Mouse (Mus musculus) liver, postnatal 0 days (tissue): ENCODE results near the gene Smtn. TPM values are rescaled to one million over a fixed set of nuclear protein-coding genes. Genes with fewer than 3 reads are reported as not detected.

Experiments
- ATAC-seq: fragments of 200-750 bp; cut with Nextera tagmentation; 2 replicates; pipeline ENCODE4 v1.8.0; 2017; ENCODE audit warnings: mild to moderate bottlenecking, moderate library complexity
- DNase-seq: peaks from one replicate; pipeline ENCODE4 v3.0.0-alpha.2; 2016
- H3K27ac ChIP-seq: fragments of 300-500 bp; sonication (generic); 2 replicates; pipeline ENCODE4 v1.5.1; 2014; ENCODE audit warnings: antibody characterized with exemption, moderate library complexity, mild to moderate bottlenecking, low read depth
- H3K27me3 ChIP-seq: fragments of 300-500 bp; sonication (generic); 2 replicates; pipeline ENCODE4 v1.6.1; 2014; ENCODE audit warnings: low read length, control low read depth, mixed read lengths; ENCODE audit not compliant: insufficient read depth
- H3K36me3 ChIP-seq: fragments of 300-500 bp; sonication (generic); replicated peaks from 2 replicates; pipeline ENCODE4 v1.6.1; 2014; ENCODE audit warnings: mild to moderate bottlenecking, control low read depth, low read length, moderate library complexity, mixed read lengths; ENCODE audit not compliant: insufficient read depth
- H3K4me1 ChIP-seq: fragments of 300-500 bp; sonication (generic); 2 replicates; pipeline ENCODE4 v1.6.1; 2014; ENCODE audit warnings: antibody characterized with exemption, mild to moderate bottlenecking, control low read depth; ENCODE audit not compliant: insufficient read depth
- H3K4me2 ChIP-seq: fragments of 300-500 bp; sonication (generic); 2 replicates; pipeline ENCODE4 v1.6.1; 2014; ENCODE audit warnings: low read depth, mild to moderate bottlenecking, low read length, moderate library complexity, mixed read lengths
- H3K4me3 ChIP-seq: fragments of 300-500 bp; sonication (generic); 2 replicates; pipeline ENCODE4 v1.5.1; 2014; ENCODE audit warnings: low read depth, low read length
- H3K9ac ChIP-seq: fragments of 300-500 bp; sonication (generic); replicated peaks from 2 replicates; pipeline ENCODE4 v1.6.1; 2014; ENCODE audit warnings: mild to moderate bottlenecking, moderate library complexity
- H3K9me3 ChIP-seq: fragments of 300-500 bp; sonication (generic); 2 replicates; pipeline ENCODE4 v1.6.1; 2016; ENCODE audit warnings: mild to moderate bottlenecking, control low read depth, low read length, mixed read lengths
- CTCF ChIP-seq: sonication (generic); IDR thresholded peaks from 2 replicates; pipeline ENCODE4 v1.5.1; 2016; ENCODE audit warnings: antibody characterized with exemption, low read depth
- EP300 ChIP-seq: IDR thresholded peaks from 2 replicates; pipeline ENCODE4 v1.6.1; 2016; ENCODE audit warnings: antibody characterized with exemption, low read depth, mild to moderate bottlenecking
- WGBS: fragments of 180-500 bp; shearing (Covaris S2); extraction: QIAGEN DNeasy Blood & Tissue Kit; methylation state at CpG from one replicate; pipeline ENCODE4 v1.1.7; 2014; ENCODE audit not compliant: insufficient replicate concordance; 5-methylcytosine and 5-hydroxymethylcytosine counted together
- polyA plus RNA-seq: library from polyadenylated mRNA; unstranded; fragments of >200 nt; fragmentation: Nextera tagmentation; extraction: Ambion mirVana; gene quantifications from 2 replicates; pipeline ENCODE4 v1.2.1, GENCODE M21; 2015

The Smtn gene
- polyA plus RNA-seq, result 8.4 and 8.9 TPM in 2 replicates

GRCm38 (mm10) chr11:3540451-3541085 is at the start of gene Smtn:
Gene Smtn (minus strand): TSS chr11:3540612.
- H3K9me3 ChIP-seq, result peaks cover 4% of the 10 kb centered on the region
- 84% methylated on average over 23 of the region's 23 CpGs for WGBS
- no peak for TF ChIP-seq CTCF
- TF ChIP-seq EP300, result no peak
- H3K4me1 ChIP-seq, result peaks cover 32% of the 10 kb centered on the region
- peak within 1 kb of the TSS; percentile 54 for H3K4me3 ChIP-seq
- peak within 1 kb of the TSS; percentile 70 for H3K4me2 ChIP-seq
- peak within 1 kb of the TSS; percentile 56 for H3K9ac ChIP-seq
- H3K27ac ChIP-seq, result 0 out of 2 replicates have a peak within 1 kb of the TSS, but pooled peaks have one; percentile 23
- H3K36me3 ChIP-seq, result no peaks in the 10 kb centered on the region
- ATAC-seq (no peak), DNase-seq (no peak)
- no peaks in the 10 kb centered on the region for H3K27me3 ChIP-seq

DNA sequence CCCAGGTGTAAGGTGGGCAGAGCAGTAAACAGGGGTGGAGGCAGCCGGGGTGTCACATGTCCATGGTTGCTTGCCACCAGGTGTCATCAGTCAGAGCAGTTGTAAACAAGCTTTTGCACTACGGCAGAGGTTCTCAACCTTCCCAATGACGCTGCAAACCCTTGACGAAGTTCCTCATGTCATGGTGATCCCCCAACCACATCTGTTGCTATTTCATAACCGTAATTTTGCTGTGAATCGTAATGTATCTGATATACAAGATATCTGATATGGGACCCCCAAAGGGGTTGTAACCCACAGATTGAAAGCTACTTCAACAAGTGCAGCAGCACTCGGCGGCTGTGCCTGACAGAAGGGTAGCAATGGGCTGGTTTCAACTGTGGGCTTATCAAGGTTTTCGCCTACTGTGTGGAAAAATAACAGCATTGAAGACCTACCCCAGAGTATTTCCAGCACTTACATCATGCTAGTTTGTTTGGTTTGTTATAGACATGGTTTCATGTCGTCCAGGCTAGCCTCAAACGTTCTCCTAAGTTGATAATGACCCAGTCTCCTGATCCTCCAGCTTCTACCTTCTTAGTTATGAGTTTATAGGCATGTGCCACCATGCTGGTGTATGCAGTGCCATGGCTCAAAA is 47.7 kb upstream of the Smtn start:
- no peaks in the 10 kb centered on the region for H3K36me3 ChIP-seq
- no peak overlapping the region for H3K27ac ChIP-seq
- no peak overlapping the region for H3K4me2 ChIP-seq
- WGBS, result 68% methylated on average over 11 of the region's 11 CpGs
- H3K27me3 ChIP-seq, result no peaks in the 10 kb centered on the region
- no peaks in the 10 kb centered on the region for H3K4me1 ChIP-seq
- no peaks in the 10 kb centered on the region for H3K9me3 ChIP-seq
- DNase-seq (no peak), ATAC-seq (no peak)
- no peak overlapping the region for H3K9ac ChIP-seq
- TF ChIP-seq CTCF (no peak), EP300 (no peak)
- H3K4me3 ChIP-seq, result no peak overlapping the region

DNA sequence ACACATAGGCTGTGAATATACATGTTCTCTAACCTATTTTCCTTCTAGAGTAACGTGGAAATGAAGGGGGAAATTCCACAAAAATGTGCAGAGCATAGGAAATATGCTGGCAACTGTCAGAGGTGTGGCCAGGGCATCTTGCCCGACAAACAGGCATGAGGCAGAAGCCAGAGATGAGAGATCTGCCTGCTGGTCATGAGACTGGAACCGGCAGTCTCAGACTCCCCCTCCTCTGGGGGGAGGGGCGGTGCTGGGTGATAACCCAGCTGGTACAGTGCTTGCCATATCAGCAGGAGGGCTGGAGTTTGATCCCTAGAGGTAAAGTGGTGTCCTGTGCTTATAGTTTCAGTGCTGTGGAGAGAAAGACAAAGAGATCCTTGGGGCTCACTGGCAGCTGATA is 46.9 kb upstream of the Smtn start:
- H3K9ac ChIP-seq, result no peak overlapping the region
- no peak overlapping the region for H3K4me2 ChIP-seq
- H3K27ac ChIP-seq, result no peak overlapping the region
- DNase-seq (no peak), ATAC-seq (no peak)
- no peaks in the 10 kb centered on the region for H3K4me1 ChIP-seq
- 41% methylated on average over 4 of the region's 4 CpGs for WGBS
- no peaks in the 10 kb centered on the region for H3K9me3 ChIP-seq
- H3K36me3 ChIP-seq, result no peaks in the 10 kb centered on the region
- no peaks in the 10 kb centered on the region for H3K27me3 ChIP-seq
- no peak overlapping the region for H3K4me3 ChIP-seq
- TF ChIP-seq EP300 (no peak), CTCF (no peak)

GRCm38 (mm10) chr11:3585983-3586618 is 45.7 kb upstream of the Smtn start:
- Histone ChIP-seq H3K27ac (no peak overlapping the region), H3K4me2 (no peak overlapping the region), H3K9me3 (no peaks in the 10 kb centered on the region), H3K4me1 (no peaks in the 10 kb centered on the region), H3K9ac (no peak overlapping the region), H3K36me3 (no peaks in the 10 kb centered on the region), H3K4me3 (no peak overlapping the region), H3K27me3 (no peaks in the 10 kb centered on the region)
- DNase-seq (no peak), ATAC-seq (no peak)
- TF ChIP-seq CTCF, result no peak
- no peak for TF ChIP-seq EP300
- 69% methylated on average over 6 of the region's 6 CpGs for WGBS

- Histone ChIP-seq H3K9ac (no peak overlapping the region), H3K4me1 (no peaks in the 10 kb centered on the region), H3K27ac (no peak overlapping the region), H3K9me3 (no peaks in the 10 kb centered on the region), H3K27me3 (no peaks in the 10 kb centered on the region), H3K36me3 (no peaks in the 10 kb centered on the region), H3K4me3 (no peak overlapping the region), H3K4me2 (no peak overlapping the region)
- TF ChIP-seq EP300 (no peak), CTCF (no peak)
- 73% methylated on average over 5 of the region's 5 CpGs for WGBS
- ATAC-seq (no peak), DNase-seq (no peak)
Observed at GRCm38 (mm10) chr11:3583127-3583526, 42.7 kb upstream of the Smtn start.

DNA sequence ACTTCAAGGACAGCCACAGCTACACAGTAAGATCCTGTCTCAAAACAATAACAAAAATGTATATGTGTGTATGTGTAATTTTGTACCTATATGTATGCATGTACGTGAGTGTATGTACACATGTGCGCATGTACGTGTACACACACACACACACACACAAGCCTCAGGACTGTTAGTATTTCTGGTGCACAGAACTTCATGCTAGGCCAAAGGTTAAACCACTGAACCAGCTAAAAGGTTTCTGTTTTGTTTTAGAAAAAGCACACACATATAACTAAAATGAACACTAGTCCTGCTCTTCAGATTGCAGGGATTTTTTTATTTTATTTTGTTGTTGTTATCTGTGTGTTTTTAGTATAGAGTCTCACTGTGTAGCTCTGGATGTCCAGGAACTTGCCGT is 41.5 kb upstream of the Smtn start:
- no peak overlapping the region for H3K4me3 ChIP-seq
- DNase-seq (no peak), ATAC-seq (no peak)
- no peak for TF ChIP-seq EP300
- TF ChIP-seq CTCF, result no peak
- no peak overlapping the region for H3K27ac ChIP-seq
- H3K9me3 ChIP-seq, result no peaks in the 10 kb centered on the region
- no peak overlapping the region for H3K4me2 ChIP-seq
- H3K27me3 ChIP-seq, result no peaks in the 10 kb centered on the region
- no peaks in the 10 kb centered on the region for H3K36me3 ChIP-seq
- 79% methylated on average over 4 of the region's 4 CpGs for WGBS
- H3K9ac ChIP-seq, result no peak overlapping the region
- H3K4me1 ChIP-seq, result no peaks in the 10 kb centered on the region
